Mouse (Mus musculus): Measurements from ENCODE around the gene Spic. TPM values are rescaled to one million over a fixed set of nuclear protein-coding genes. Genes with fewer than 3 reads are reported as not detected.
A peak's percentile ranks its signal among the peaks of the same experiment; 100 is the strongest.
"Not testable (repeated sequence)": the region's sequence is repeated elsewhere in the genome, so short reads cannot be mapped to it uniquely, and the experiment has no call there.

The Spic gene
- polyA plus RNA-seq, 1 experiment, result not detected

- Histone ChIP-seq H3K9me3 (peaks cover 10% of the 10 kb centered on the region; the same call in 1 of the 2 replicates), H3K27me3 (replicated peaks) (no peaks in the 10 kb centered on the region), H3K36me3 (replicated peaks; ENCODE audit: low read length) (no peaks in the 10 kb centered on the region), H3K4me1 (no peaks in the 10 kb centered on the region), H3K4me3 (replicated peaks) (no peak overlapping the region)
- TF ChIP-seq FLI1 (IDR thresholded peaks at IDR 0.05; ENCODE audit: low read length), result no peak
- TF ChIP-seq GATA1 (IDR thresholded peaks at IDR 0.05; ENCODE audit: borderline replicate concordance, low read length), result no peak
Observed at GRCm38 (mm10) chr10:88669719-88670118, 15.1 kb downstream of the Spic start.

GRCm38 (mm10) chr10:88663856-88664255 lies 21.0 kb downstream of the Spic start:
- H3K36me3 ChIP-seq (replicated peaks; ENCODE audit: low read length); H3K4me3 ChIP-seq (replicated peaks); H3K9me3 ChIP-seq; H3K4me1 ChIP-seq; H3K27me3 ChIP-seq (replicated peaks): not testable (repeated sequence)

- no peak overlapping the region for H3K4me3 ChIP-seq (replicated peaks)
- H3K36me3 ChIP-seq (replicated peaks; ENCODE audit: low read length), result no peaks in the 10 kb centered on the region
- TF ChIP-seq GATA1 (IDR thresholded peaks at IDR 0.05; ENCODE audit: borderline replicate concordance, low read length), result no peak
- no peak for TF ChIP-seq FLI1 (IDR thresholded peaks at IDR 0.05; ENCODE audit: low read length)
- no peaks in the 10 kb centered on the region for H3K4me1 ChIP-seq
- H3K27me3 ChIP-seq (replicated peaks), result no peaks in the 10 kb centered on the region
- no peaks in the 10 kb centered on the region for H3K9me3 ChIP-seq
Observed at GRCm38 (mm10) chr10:88658918-88659317, 25.9 kb downstream of the Spic start.

GRCm38 (mm10) chr10:88645448-88645847 lies 39.4 kb downstream of the Spic start:
- TF ChIP-seq GATA1 (IDR thresholded peaks at IDR 0.05; ENCODE audit: borderline replicate concordance, low read length) (no peak), FLI1 (IDR thresholded peaks at IDR 0.05; ENCODE audit: low read length) (no peak)
- Histone ChIP-seq H3K4me1 (0 out of 2 replicates have a peak, but pooled peaks cover 3% of the 10 kb centered on the region), H3K27me3 (replicated peaks) (no peaks in the 10 kb centered on the region), H3K36me3 (replicated peaks; ENCODE audit: low read length) (no peaks in the 10 kb centered on the region), H3K4me3 (replicated peaks) (no peak overlapping the region), H3K9me3 (no peaks in the 10 kb centered on the region)

- H3K4me3 ChIP-seq (replicated peaks), result peak overlapping the region; percentile 69
- no peaks in the 10 kb centered on the region for H3K36me3 ChIP-seq (replicated peaks; ENCODE audit: low read length)
- TF ChIP-seq FLI1 (IDR thresholded peaks at IDR 0.05; ENCODE audit: low read length) (no peak), GATA1 (IDR thresholded peaks at IDR 0.05; ENCODE audit: borderline replicate concordance, low read length) (no peak)
- H3K27me3 ChIP-seq (replicated peaks), result no peaks in the 10 kb centered on the region
- H3K4me1 ChIP-seq, result peaks cover 16% of the 10 kb centered on the region
- H3K9me3 ChIP-seq, result no peaks in the 10 kb centered on the region
Observed at GRCm38 (mm10) chr10:88631330-88631953, 53.4 kb downstream of the Spic start.

- Histone ChIP-seq H3K4me3 (replicated peaks) (peak overlapping the region; percentile 59), H3K27me3 (replicated peaks) (no peaks in the 10 kb centered on the region), H3K36me3 (replicated peaks; ENCODE audit: low read length) (no peaks in the 10 kb centered on the region), H3K9me3 (no peaks in the 10 kb centered on the region), H3K4me1 (peaks cover 16% of the 10 kb centered on the region)
- TF ChIP-seq GATA1 (IDR thresholded peaks at IDR 0.05; ENCODE audit: borderline replicate concordance, low read length) (no peak), FLI1 (IDR thresholded peaks at IDR 0.05; ENCODE audit: low read length) (no peak)
Observed at GRCm38 (mm10) chr10:88630663-88631329, 54.0 kb downstream of the Spic start.

GRCm38 (mm10) chr10:88627052-88627451 lies 57.8 kb downstream of the Spic start:
- H3K36me3 ChIP-seq (replicated peaks; ENCODE audit: low read length), result no peaks in the 10 kb centered on the region
- H3K27me3 ChIP-seq (replicated peaks), result no peaks in the 10 kb centered on the region
- H3K4me1 ChIP-seq, result peaks cover 16% of the 10 kb centered on the region
- no peak overlapping the region for H3K4me3 ChIP-seq (replicated peaks)
- TF ChIP-seq FLI1 (IDR thresholded peaks at IDR 0.05; ENCODE audit: low read length) (no peak), GATA1 (IDR thresholded peaks at IDR 0.05; ENCODE audit: borderline replicate concordance, low read length) (no peak)
- no peaks in the 10 kb centered on the region for H3K9me3 ChIP-seq

GRCm38 (mm10) chr10:88626176-88626575 lies 58.6 kb downstream of the Spic start:
- Histone ChIP-seq H3K4me3 (replicated peaks) (no peak overlapping the region), H3K4me1 (peaks cover 9% of the 10 kb centered on the region), H3K36me3 (replicated peaks; ENCODE audit: low read length) (no peaks in the 10 kb centered on the region), H3K27me3 (replicated peaks) (no peaks in the 10 kb centered on the region), H3K9me3 (no peaks in the 10 kb centered on the region)
- TF ChIP-seq FLI1 (IDR thresholded peaks at IDR 0.05; ENCODE audit: low read length), result no peak
- TF ChIP-seq GATA1 (IDR thresholded peaks at IDR 0.05; ENCODE audit: borderline replicate concordance, low read length), result no peak

Other genes starting within 250 kb of the Spic start
- not detected in 2 replicates for gene Sycp3, start 225.4 kb downstream of the Spic start, polyA plus RNA-seq (2012; ENCODE audit: insufficient read depth, low replicate concordance)
- gene Chpt1, start 180.9 kb downstream of the Spic start, polyA plus RNA-seq (2012; ENCODE audit: insufficient read depth, low replicate concordance), result 3.2 and 4.8 TPM in 2 replicates
- gene Mybpc1, start 79.9 kb downstream of the Spic start, polyA plus RNA-seq (2012; ENCODE audit: insufficient read depth, low replicate concordance), result not detected in 2 replicates
- 6.0 and 25.2 TPM in 2 replicates for gene Arl1, start 45.8 kb upstream of the Spic start, polyA plus RNA-seq (2012; ENCODE audit: insufficient read depth, low replicate concordance)
- 1.3 TPM in 1 of 2 replicates, not detected in the other for gene Utp20, start 141.8 kb upstream of the Spic start, polyA plus RNA-seq (2012; ENCODE audit: insufficient read depth, low replicate concordance)
- gene Slc5a8, start 201.0 kb upstream of the Spic start, polyA plus RNA-seq (2012; ENCODE audit: insufficient read depth, low replicate concordance), result not detected in 2 replicates